Mouse (Mus musculus) naive thymus-derived CD4-positive, alpha-beta T cell, adult 2 months (primary cell): Measurements from ENCODE around the gene Tnf.

Experiments
- DNase-seq: peaks from one replicate; pipeline ENCODE4 v3.0.0-alpha.2; 2011; ENCODE audit warnings: low read depth

Gene Tnf

GRCm38 (mm10) chr17:35153931-35154330 is 47.9 kb downstream of the Tnf start:
- no peak for DNase-seq

GRCm38 (mm10) chr17:35153077-35153476 is 48.7 kb downstream of the Tnf start:
- no peak for DNase-seq

DNA sequence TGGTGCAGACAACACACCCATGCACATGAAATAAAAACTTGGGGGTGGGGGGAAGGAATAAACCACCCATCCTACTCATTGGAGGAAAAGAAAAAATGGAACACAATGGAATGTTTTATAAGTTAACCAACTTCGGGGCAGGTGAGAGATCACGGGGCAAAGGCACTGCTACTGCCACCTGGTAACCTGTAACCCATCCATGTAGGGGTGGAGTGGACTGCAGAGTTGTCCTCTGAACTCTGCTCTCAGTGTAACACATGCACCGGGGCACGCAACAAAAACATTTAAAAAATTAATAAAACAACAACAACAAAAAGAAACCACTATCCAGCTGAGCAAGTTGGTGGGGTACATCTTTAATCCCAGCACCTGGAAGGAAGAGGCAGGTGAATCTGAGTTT is 49.7 kb downstream of the Tnf start:
- DNase-seq, result no peak
